Mouse (Mus musculus) layer of hippocampus, adult 11-12 months (tissue): ENCODE measurements around the gene Nos1ap.

ENCODE experiments used
- DNase-seq: peaks from one replicate; pipeline ENCODE4 v3.0.0; 2022; ENCODE audit warnings: low spot score

Gene Nos1ap

DNA sequence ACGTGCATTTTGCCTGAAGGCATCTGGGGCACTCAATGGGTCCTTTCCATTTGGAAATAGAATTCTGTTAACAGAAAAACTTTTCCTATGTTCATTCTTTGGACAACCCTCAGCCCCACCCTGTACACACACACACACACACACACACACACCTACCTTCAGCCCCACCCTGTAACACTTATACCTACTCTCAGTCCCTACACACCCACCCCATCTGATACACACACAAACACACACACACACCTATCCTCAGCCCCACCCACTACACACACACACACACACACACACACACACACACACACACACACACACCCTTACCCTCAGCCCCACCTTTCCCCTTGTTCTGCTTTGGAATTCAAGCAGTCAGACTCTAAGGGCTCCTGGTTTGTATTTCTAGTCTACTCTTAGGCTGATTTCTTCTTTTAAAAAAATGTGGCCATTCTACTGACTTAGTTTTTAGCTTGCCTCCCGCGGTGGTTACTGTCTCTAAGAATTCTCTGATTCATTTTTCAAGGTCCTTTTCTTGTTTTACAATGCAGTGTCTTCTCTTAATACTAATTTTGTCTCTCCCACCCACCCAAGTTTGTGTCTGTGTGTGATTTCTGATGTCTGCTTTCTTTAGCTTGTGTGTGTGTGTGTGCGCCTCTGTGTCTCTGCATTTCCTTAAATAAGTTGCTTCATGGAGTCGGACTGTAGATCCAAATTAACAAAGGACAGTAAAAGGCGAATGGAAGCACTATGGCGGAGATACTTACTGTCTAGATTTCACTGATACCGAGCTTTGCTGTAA, 179.1 kb downstream of the Nos1ap start:
- no peak for DNase-seq

DNA sequence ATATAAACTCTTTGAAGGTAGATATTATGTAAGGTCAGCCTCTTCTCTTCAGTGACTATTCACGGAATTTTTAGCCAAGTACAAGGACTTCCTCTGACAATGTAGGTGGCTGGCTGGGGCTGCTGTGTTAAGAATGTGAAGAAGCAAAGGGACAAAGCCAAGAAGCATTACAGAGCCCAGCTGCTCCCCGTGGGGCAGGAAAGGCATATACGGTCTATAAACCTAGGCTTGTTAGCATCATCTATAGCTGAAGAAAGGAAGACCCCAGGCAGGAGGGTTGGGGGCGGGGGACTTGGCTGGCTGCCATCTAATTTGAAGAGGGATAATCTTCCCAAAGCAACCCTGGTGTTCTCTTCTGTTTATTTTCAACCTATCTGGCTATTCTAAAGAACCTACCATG, 180.6 kb downstream of the Nos1ap start:
- DNase-seq: no peak

DNA sequence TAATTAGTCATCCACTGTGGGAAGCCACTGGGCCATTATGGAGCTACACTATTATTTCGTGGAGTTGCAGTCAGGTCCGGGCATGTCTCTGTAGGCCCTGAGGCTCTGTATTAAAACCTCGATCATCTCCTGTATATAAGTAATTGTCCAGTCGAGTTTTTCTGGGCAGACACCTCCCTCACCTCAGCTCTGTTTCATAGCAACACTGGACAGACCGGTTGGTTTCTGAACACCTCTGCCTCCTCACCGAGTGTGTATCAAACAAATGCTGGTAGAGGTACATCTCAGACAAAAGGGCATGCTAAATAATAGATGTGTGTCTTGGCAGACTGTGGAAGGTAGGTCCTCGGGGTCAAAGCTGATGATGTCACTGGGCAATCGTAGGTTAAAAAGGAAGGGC, 182.7 kb downstream of the Nos1ap start:
- DNase-seq: no peak

DNA sequence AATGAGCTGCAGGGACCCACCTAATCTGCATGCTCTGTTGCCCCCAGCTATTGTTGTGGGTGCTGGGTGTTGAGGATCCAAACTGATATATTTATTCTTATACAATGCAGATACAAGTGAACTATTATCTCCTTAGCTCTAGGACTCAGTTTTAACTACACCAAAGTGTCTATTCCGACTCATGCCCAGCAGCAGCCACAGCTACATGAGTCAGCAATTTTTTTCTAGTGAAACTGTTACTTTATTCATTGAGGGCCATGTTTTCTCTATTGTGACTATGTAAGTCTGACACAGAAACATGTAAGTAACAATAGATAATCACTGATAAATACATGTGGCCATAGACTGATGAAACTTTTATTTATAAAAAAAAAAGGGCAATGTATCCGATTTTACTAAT, 184.5 kb downstream of the Nos1ap start:
- DNase-seq: no peak

DNA sequence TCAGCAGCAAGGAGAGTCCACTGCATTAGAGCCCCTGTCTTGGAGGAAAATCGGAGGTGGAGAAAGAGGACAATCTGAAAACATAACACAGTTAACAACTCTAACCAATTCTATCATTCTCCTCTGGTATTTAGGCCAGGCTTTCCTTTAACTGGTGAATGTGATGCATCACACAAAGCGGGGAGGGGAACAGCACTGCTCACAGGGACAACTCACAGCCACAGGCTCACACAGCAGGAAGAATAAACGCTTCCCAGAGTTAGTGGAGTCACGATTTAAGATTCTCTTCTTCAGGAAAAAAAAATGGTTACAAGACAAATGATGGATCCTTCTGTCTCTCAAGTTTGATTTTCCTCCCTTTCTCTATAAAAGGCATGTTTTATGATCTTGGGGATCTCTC, 187.0 kb downstream of the Nos1ap start:
- DNase-seq: no peak

DNA sequence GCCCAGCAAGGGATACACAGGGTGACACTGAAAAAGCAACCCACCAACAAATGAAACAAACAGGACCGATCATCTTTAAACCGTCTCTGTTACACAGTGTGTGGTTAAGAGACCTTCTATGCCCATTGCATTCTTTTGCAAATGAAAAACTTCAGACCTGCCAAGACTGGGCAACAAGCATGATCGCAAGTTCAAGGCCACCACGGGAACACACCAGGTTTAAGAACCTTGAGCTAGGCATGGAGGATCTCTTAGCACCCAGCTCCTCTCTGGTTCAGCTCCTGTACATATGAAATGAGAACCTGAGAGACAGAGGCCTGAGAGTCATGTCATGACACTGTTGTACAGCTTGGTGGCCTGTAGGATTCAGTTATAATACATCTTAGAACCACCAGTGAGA, 190.8 kb downstream of the Nos1ap start:
- no peak for DNase-seq

DNA sequence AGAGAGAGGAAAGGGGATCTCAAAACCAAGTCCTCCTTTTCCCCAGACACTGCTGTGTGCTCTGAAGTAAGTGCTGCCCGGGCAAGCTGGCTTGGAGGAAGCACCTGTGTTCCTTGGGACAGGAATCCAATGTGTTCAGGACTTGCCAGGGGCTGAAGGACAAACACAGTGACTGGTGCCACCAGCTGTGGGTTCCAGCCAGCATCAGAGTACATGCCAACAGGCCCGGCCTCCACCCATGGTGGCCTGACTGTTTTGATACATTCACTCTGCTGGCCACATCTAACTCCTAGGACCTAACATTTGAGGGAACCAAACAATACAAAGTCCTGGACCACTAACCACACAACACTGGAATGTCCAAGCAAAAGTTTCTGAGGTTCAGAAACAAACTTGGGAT, 194.6 kb downstream of the Nos1ap start:
- no peak for DNase-seq

DNA sequence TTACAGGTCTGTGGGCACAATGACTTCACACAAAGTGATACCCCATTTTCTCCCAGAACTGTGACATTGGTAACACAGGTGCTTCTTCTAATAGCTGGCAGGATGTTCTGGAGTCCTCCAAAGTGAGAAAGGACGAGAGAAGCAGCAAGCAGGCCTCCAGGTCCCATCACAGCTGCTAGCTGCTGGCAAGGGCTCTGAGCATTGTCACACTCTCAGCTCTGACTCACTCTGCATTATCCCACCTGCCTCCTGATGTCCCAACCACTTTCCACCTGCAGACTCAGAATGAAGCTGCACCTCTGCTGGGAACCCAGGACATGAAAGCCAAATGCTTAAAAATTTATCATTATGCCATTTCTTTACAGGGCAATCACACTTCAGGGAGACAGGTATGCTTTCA, 195.0 kb downstream of the Nos1ap start:
- DNase-seq: no peak

DNA sequence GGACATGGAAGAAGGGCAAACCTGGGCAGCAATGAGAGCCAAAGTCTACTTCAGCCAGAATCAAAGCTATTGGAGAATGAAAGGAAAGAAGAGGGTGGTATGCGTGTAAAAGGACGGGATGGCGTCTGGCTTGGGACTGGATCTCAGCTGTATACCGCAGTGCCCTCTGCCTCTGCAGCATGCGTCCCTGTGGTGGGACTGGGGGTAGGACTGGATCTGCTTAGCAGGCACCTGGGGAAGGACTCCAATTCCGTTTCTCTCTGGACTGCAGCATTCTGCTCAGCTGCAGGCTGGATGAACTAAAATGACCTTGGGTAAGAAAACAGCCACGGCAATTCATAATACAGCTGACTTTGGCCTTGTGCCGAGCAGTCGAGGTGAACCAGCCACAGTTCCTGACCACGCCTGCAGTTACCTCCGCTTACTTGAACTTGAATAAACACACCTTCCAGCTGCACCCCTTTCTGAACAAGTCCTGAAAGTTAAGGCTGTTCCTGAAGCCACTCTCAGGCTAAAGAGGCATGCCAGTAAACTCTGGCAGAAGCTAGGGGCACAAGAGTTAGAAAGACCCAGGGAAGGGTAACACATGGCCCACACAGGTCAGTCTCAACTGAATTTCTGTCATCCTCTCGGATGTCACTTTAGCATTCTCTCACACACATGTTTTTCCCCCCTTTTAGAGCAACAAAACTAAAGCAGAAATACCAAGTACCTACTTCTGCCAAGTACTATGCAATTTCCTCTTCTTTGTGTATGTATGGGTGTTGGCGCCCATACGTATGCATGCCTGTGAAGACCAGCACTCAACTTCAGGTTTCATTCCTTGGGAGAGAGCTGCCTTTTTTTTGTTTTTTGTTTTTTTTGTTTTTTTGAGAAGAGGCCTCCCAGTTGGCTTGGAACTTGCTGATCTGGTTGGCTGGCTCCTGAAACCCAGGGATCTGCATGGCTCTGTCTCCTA, 196.6 kb downstream of the Nos1ap start:
- no peak for DNase-seq

DNA sequence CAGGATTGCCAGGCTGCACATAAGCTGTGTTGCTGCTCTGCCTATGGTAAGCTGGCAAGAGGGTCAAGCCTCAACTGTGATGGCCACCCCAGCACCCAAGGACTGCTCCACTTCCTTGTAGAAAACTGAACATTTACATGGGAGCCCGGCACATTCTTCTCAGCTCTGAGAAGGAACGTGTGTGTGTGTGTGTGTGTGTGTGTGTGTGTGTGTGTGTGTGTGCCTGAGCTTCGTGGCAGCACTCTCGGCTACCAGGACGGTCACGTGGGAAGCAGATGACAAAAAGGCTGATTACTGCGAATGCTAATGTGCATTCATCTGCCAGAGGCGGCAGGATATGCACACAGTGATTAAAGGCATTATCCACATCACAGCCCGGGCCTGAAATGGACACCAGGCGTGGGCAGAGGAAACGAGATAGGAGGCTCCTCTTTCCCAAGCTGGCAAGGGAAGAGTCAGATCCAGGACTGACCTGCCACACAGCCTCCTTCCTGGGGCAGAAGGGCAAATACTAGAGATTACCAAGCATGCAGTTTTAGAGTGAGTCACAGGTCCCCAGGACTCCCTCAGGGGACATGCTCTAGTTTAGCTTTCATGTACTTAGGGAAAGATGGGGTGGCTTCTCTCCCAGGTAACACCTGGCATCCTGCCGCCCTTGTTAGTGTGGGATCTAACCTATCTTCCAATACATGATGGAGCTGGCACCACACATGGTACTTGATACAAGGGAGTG, 202.3 kb downstream of the Nos1ap start:
- DNase-seq: peak; percentile 60

DNA sequence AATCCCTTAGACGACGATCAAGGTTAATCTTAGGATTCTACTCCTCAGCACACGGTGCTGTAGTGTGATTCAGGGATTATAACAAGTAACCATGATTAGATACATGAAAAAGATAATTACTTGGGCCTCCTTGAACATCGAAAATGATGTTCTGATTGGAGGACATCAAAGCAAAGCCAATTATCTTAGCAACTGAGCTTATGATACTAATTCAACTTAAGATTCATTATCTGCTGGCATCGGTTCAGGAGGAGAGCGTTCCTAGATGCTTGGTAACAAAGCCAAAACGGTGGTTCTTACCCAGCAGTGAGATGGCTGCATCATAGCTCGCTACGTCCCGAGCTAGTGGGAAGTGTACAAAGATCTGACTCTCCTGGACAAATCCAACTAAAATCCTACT, 204.2 kb downstream of the Nos1ap start:
- DNase-seq: no peak

DNA sequence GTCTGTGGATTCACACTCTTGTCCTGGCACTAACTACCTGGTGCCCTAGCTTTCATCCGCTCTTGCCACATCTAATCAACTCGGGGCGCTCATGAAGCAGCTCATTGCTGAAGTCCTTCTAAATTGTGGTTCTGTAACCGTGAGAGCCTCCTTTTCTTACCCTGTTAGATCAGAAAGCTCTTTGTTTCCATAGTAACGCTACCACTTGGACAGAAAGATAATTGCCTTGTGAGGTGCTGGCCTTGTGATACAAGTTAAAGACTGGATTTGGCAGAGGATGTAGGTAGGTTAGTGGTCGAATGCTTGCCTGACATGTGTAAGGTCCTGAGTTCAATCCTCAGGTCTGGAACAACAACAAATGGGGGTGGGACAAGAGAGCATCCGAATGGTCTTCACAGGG, 206.1 kb downstream of the Nos1ap start:
- no peak for DNase-seq

DNA sequence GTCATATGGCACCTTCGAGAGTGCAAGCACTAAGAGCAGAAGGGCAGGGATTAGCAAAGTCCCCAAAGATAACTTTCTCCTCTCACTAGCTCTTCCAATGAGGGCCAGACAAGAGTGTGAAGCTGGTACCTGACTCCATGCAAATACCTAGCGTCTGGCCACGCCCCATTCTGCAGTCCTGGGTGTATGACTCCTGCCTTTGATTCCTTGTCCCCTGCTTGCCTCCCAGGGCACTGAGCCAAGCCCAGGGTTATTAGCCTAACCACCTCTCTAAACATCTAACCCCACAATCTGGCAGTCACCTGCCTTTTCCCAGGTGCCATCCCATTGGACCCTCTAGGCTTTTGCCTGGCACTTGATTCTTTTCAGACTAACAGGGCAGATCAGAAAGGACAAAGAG, 208.2 kb downstream of the Nos1ap start:
- DNase-seq: no peak

DNA sequence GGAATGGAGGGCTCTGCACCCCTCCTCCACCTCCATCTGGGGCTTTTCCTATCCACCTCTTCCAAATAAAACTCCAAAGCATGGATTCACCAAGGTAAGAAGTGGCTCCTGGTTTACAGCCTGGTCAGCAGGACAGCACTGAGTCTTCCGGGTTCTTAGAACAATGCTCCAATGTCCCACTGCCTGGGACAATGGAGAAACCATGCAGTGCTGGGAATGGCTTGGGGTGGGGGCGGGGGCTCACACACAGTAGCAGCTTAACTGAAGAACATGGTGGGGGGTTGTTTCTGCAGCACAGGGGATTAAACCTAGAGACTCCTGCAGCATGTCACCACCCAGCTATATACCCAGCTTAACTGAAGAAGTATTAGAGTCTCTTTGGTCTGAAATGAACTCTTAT, 209.2 kb downstream of the Nos1ap start:
- DNase-seq: no peak

DNA sequence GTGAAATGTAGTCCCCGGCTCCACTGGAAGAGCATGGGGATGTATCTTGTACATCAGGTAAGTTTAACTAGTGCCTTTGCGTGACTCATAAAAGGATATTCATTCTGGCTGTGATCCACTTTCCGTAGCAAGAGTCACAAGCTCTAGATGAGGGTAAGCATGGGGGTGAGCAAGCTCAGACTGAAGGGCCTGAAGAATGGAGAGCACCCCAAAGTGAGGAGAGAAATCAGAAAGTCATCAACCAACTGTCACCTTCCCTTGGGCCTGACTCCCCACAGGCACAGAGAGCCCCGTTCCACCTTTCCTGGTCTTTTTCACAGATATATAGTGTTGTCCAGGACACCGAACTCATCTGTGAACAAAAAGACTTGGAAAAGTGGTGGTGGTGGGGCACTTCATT, 213.9 kb downstream of the Nos1ap start:
- no peak for DNase-seq

DNA sequence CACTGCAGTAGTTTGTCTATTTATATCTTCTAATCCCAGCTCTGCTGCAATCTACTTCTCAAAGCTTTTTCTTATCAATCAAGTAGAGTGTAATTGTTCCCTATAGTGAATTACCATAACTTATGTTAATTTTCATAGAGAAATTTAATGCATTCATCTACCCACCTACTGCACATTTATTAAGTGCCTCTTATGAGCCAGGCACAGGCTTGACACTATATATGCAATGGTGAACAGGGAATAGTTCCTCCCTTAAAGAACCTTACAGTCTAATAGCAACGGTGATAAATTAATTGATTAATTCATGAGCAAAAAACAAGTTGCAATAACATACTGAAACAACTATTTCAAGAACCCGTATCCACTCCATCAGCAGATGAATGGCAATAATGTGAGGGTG, 215.9 kb downstream of the Nos1ap start:
- DNase-seq: no peak

DNA sequence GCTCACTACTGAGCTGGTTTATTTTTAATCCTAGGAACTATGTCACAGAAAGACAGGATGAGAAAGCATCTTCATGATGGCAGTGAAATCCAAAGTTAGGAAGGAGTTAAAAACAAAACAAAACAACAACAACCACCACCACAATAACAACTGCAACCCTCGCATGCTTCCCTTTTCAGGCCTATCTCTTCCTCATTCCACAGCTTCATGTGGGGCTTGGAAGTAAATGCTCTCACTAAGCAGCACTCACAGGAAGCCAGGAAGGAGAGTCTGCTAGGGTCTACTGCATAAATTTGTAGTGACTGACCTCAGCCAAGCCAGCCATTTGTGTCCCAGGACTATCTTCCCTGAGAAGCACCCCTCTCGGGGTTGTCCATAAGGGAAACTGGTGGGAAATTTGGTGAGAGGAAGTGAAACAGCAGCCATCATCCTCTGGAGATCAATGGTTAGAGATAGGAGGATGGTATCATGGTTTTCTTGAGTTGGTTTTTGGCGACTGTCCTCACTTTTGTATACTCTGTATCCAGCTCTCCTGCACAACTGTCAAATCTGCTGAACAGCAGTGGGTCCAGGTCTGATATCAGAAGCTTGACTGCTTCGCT, 218.4 kb downstream of the Nos1ap start:
- DNase-seq: no peak

DNA sequence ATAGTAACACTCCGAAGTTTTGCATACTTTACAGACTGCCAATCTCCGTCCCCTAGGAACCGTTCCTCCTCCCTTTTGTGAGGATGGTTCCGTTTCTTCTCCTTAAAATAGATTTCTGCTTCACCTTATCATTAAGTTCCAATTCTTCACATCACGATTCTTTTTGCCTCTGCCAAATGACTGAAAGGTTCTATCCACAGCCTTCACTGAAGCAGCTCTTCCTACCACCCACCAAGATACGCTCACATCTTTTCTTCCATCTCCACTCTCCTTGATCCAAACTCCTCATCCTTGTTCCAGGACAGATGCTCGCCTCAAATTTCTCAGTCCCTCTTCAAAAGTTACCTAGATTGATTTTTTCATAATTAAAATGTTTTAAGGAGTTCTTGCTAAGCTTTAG, 220.8 kb downstream of the Nos1ap start:
- DNase-seq: no peak

DNA sequence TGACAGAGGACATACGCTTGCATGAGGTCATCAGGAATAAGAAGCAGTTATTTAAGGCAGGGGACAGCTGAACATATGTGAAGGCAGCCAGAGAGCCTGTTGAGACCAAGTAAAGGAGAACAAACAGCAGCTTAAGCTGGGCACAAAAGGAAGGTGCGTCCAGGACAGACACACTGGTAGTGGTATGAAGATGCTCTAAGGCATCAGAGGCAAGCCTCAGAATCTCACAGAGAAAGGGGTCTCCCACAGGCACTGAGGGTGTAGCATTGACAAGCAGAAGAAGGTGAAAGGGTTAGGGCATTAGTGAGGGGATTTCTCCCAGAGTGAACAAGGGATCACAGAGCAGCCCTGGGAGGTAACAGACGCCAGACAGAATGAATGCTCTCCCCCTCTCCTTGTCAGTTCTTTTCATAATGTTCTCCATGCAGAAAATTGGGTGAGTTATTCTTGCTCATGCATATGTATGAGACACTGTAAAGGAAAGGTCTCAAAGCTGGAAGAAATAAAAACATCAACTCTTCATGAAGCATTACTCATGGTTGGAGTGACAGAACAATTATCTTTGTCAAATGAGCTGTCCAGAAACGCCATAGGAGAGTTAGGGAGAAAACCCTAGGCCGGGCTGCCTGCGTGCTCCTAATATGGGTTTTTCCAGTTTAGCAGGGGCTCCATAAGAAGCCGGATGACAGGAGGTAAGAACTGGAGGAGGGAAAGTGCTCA, 222.5 kb downstream of the Nos1ap start:
- no peak for DNase-seq

DNA sequence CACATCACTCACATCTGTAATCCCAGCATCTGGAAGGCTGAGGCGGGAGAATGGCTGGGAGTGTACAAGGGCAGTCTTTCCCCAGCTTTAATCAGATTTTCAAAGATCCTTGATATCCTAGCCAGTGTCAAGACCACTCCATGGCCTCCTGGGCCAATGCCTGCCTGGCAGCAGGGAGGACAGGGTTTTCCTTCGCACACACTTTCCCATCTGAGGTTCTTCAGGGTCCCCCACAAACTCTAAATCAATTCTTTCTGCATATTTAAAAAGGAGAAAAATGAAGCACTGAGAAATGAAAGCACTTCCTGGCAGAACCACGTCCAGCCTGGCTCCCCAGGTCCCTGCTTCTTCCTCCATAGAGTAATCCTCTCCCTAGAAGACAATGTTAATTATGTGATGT, 225.9 kb downstream of the Nos1ap start:
- DNase-seq: no peak

DNA sequence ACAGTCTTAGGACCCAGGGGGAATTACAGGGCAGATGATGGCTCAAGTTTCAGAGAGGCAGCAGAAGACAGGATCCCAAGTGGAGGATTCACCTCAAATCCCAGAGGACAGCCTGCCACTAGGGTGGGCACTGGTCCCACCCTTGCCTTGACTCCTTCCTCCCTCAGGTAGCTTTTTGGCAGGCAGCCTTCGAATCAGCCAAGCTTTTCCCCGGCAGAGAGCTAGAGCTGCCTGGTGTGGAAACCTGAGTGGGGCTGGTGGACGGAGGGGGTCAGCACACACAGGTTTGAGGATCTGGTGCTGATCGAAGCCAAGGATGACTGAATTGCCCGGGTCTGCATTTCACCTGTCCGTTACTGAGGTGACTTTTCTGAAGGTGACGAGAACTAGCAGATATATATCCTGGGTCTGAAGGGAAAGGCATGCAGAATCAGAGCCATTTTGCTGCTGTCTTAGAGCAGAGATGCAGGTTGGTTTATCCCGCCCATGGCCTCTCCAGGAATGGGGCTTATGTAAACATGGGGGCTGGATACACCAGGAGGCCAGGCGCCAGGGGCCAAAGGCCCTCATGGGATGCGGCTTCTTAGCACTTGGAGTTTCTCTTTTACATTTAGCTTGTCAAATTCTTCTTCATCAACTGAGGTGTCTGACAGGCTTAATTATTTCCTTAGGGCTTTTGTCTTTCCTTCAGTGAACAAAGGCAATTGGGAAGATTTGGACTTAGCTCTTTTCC, 229.3 kb downstream of the Nos1ap start:
- DNase-seq: no peak
